Mouse (Mus musculus) ovary, postnatal 10 days (tissue): ENCODE results near the gene Stxbp4.

ENCODE experiments used
- DNase-seq: peaks from one replicate; pipeline ENCODE4 v3.0.0; 2022; ENCODE audit warnings: low spot score

The Stxbp4 gene

GRCm38 (mm10) chr11:90558359-90559047 lies 79.4 kb downstream of the Stxbp4 start:
- no peak for DNase-seq

GRCm38 (mm10) chr11:90556517-90556916 lies 81.4 kb downstream of the Stxbp4 start:
- no peak for DNase-seq

DNA sequence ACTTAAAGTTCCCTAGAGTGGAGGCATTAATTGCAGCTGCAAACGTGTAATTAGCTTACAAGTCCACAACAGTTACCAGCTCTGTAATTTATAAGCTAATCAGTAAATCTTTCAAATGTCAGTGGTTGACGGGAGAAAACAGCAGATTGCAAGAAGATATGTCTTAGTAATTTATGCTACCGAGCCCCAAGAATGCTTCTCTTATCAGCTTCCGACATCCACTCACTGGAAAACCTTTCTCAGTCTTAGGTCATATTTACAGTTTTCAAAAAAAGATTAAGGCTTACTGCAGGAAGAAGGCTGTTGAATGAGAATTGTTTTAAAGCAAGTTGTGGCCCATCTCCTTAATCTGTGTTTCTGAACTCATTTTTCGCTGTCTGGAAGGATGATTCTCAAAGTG lies 83.9 kb downstream of the Stxbp4 start:
- DNase-seq: no peak

DNA sequence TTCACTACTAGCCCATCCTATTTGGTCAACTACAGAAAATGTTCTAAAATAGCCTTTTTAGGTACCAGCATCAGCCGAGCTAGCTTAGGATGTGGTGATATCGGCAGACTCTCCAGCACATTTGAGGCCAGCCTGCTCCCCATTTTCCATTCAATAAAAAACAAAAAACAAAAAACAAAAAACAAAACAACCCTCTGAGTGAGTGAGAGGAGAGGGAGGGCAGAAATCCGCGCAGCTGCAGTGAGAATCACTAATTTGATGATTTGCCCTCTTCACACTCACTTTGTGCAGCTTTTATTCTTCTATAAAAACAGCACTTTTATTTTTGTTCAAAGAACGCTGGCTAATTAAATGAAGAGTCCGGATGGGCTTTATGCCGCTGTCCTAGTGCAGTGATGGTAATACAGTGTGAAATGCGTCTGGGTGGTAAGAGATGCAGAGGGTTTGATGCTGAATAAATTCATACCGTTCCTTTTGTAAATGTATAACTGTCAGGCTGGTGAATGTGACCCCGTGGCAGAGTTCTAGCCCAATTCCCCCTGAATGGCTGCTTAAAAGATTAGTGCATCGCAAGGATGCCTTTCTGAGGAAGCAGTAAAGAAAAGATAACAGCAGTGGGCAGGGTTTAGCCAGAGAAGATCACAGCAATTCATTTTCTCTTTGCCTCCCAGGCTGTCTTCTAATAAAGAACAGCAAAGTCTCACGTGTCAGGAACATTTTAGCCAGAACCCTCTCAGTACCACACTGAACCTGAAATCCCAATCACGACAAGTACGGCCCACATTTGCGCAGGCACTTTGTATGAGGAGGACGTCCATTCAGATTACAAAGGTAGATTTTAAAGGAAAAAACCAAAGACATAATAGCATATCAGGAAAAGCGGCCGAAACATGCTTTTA lies 85.3 kb downstream of the Stxbp4 start:
- no peak for DNase-seq

GRCm38 (mm10) chr11:90548560-90548959 lies 89.3 kb downstream of the Stxbp4 start:
- no peak for DNase-seq

DNA sequence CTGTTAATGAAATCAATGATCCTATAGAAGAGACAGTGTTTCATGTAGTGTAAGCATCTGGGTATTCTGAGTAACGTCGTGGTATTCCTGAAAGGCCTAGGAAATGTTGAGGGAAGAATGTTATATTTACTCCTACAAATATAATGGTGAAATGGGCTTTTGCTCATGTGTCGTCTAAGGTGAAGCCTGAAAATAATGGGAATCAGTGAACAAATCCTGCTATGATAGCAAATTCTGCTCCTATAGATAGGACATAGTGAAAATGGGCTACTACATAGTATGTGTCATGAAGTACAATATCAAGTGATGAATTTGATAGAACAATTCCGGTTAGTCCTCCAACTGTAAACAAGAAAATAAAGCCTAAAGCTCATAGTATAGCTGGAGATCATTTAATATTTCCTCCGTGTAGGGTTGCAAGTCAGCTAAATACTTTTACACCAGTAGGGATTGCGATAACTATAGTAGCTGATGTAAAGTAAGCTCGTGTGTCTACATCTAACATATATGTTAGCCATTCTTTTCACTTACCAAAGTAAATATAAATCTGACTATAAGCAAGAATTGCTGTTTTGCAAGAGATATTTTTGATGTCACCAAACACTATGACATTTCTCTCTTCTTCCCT lies 99.1 kb downstream of the Stxbp4 start:
- no peak for DNase-seq

GRCm38 (mm10) chr11:90525311-90525710 lies 112.6 kb downstream of the Stxbp4 start:
- DNase-seq: no peak

DNA sequence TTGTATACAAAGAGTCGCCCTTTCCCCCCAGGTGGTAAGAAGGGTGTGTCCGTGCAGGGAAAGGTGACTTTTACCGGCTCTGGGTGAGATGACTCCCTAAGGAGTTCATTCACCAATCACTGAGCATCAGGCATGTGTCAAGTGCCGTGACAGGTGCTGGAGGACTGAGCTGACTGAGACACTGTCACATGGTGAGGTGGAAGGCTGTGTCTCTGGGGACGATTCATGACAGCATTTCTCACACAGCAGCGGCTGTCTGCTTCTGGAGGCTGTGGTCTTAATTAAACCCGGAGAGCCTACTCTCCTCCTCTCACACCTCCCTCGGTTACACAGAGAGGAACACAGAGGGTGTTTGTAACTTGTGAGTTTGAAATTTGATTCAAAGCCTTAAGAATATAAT lies 116.8 kb downstream of the Stxbp4 start:
- DNase-seq: no peak

- no peak for DNase-seq
Measured at GRCm38 (mm10) chr11:90517750-90518149, 120.1 kb downstream of the Stxbp4 start.

DNA sequence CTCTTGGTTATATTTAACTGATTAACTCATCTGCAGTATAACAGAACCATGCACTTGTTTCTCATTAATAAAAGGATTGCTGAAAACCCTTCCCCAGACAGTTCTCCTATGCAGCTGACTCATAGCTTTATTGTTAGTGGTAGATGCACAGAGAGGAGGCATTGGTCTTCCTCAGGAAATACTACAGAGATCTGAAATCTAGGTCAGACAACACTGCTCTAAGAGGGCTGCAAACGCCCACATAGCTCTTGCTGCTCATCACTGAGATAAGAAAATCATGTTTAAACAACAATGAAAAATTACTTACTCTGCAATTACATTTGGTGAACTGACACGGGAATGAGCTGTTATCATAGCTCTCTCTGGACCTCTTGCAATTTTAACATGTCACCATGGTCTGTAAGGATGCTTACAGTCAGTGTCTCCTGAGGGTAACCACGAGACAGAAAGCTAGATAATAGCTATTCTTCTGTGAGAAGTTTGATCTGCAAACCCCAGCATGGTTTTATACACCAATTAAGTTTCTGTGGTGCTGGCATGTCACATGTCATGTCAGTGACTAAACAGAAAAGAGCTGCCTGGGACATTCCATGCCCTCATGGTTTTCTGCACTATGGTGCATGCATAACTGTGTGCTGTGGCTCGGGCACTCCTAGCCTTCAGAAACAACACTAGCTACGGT lies 125.2 kb downstream of the Stxbp4 start:
- no peak for DNase-seq

DNA sequence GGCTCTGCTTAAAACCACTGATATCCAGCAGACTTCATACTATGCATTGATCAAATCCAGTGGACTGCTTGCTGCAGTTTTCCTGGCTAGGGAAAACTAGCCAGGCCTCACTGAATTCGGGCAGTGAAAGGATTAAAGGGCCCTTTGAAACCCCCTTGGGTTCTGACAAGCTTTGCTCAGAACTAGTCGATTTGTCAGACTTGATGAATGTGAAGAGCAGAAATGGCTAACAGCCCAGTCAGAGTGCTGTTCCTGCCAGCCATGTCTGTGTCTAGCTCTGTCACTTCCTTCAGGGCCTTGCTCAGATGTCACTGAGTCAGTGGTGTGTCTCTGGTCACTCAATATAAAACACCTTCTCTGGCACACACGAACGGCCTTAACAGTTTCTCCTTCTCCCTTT lies 136.0 kb downstream of the Stxbp4 start:
- DNase-seq: no peak

DNA sequence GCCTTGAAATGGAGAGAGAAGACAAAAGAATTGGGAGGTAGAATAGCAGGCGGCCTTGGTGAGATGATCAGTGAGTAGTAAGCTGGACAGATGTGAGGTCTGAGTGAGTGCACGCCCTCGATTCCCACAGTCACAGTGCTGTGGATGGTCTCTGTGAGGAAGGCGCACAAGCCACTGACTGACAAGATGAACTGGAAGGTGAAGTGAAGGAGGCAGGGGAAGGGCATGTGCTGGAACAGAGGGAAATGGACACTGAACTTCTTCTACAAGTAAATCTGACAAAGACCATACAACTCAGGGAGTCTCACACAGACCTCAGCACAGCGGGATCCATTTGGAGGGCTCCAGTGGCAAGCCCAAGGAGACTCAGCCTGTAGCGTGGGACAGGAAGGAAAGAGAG lies 138.0 kb downstream of the Stxbp4 start:
- no peak for DNase-seq

GRCm38 (mm10) chr11:90498461-90498860 lies 139.4 kb downstream of the Stxbp4 start:
- no peak for DNase-seq

- no peak for DNase-seq
Measured at GRCm38 (mm10) chr11:90494981-90495380, 142.9 kb downstream of the Stxbp4 start.

- DNase-seq: no peak
Measured at GRCm38 (mm10) chr11:90492511-90492910, 145.4 kb downstream of the Stxbp4 start.

- DNase-seq: no peak
Measured at GRCm38 (mm10) chr11:90489166-90489565, 148.7 kb downstream of the Stxbp4 start.

GRCm38 (mm10) chr11:90487686-90488085 lies 150.2 kb downstream of the Stxbp4 start:
- no peak for DNase-seq

DNA sequence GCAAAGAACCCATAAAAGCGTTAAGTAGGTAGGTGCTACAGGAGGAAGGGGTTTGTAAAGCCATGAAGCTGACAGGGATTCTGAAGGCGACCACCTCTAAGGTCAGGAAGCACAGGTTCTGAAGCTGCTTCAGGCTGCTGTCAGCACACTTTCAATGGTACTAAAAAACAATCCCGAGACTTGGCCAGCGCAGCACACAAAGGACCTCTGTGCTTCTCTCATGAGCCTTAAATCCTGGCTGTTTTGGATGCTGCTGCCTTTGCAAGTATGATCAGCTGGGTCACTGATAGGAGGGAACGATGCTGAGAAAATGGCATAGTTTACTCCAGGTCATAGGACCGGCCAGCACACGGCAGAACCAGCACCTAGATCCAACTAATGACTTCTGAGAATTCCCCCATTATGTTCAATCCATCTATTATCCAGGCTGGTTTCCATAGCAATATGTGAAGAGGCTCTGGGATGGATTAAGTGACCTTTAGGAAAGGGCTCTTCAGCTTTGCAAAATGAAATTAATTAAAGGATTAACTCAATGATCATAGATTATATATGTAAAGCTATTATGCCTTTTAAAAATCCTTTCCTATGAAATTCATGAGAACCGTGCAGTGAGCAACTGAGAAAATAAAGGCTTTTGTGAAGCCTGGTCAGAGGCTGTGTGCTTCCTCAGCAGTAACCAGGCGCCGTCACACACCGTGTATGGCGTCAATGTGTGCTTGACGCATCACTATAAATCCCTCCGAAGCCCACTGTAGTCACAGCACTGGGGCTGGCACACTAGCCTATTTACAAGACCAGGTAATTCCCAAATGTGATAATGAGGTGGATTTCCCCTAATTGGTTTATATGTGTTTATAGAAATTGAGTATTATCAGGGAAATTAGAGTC lies 152.9 kb downstream of the Stxbp4 start:
- no peak for DNase-seq

DNA sequence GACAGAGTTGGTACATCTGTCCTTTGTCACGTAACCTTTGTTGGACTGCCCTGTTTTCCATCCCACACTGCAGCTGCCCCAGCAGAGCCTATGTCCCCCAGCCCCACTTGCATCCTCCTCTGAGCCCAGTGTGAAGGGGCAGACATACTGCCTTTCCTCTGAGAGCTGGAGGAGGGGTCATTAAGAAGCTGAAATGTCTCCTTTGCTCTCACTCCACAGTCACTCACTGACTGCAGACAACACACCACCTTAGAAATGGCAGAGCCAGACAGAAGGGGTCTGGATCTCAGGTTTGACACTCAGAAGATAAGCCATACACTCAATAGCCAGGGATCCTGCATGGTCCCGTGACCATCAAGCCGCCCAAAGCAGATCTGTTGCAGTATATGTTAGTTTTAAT lies 154.1 kb downstream of the Stxbp4 start:
- DNase-seq: no peak

DNA sequence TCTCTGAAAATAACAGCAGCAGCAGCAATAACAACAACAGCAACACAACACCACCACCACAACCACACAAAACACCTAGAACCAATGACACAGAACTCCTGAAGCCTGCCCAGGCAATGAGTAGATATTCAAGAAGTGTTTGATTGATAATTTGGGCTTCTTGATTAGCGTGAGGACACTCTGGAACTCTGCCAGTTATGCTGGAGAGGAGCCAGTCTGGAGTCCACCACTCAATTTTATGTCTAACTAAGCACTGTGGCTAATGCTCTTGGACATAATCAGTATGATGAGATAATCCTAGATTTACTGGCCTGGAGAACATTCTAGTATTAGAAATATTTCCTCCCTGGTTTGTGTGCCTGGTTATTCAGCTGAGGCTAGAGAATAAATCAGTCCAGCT lies 156.1 kb downstream of the Stxbp4 start:
- DNase-seq: no peak

DNA sequence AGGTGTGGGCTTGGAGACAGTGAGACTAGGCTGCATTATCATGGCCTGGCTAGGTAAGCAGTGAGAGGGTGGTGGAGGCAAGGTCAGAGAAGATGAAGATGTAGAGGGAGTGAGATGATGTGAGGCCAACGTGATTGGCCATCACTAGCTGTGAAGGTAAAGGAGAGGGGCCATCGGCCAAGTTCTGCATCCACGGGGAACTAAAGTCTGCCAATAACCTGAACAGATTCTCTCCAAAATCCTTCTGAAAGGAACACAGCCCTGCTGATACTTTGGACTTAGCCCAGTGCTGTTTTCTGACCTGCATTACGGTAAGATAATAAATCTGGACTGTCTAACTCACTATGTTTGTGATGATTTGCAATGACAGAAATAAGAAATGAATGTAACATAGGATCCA lies 167.6 kb downstream of the Stxbp4 start:
- DNase-seq: no peak
